Mouse (Mus musculus) kidney, adult 2 months (tissue): ENCODE results near the gene Pecr.

Experiments used
- CTCF ChIP-seq: fragments of 200-500 bp; conservative IDR thresholded peaks from 2 replicates; pipeline ENCODE4 v1.5.1; 2011; ENCODE audit warnings: low read depth, mild to moderate bottlenecking, control low read depth, low read length, moderate library complexity, mixed read lengths; ENCODE audit not compliant: insufficient read depth, insufficient read length
- POLR2A ChIP-seq: fragments of 200-500 bp; IDR thresholded peaks from one replicate; pipeline ENCODE4 v1.6.1; 2011; ENCODE audit warnings: low read depth, low read length, control low read depth

- peak; percentile 89 for TF ChIP-seq POLR2A
- TF ChIP-seq CTCF: no peak
These were observed 40.3 kb downstream of the Pecr start for GRCm38 (mm10) chr1:72243656-72244316.
